In genomic region chr1:31195633-31196032, GRCm38 (mm10) we compare ENCODE assay signal across 51 mouse cellular contexts. TPM values are rescaled to one million over a fixed set of nuclear protein-coding genes. Genes with fewer than 3 reads are reported as not detected.
"Had no signal": no experiment of that assay in that cellular context is flagged by ENCODE, and none has a peak within 500 bp of the region (broad histone marks: within the 10 kb centered on the region; RNA-seq: fewer than 3 reads in every experiment).

No protein-coding gene starts in this region.

- H3K27me3 ChIP-seq: heart, embryonic 12.5 days; heart, embryonic 13.5 days; heart, embryonic 15.5 days; hindbrain, embryonic 12.5 days; hindbrain, embryonic 13.5 days; hindbrain, embryonic 15.5 days; intestine, embryonic 15.5 days; kidney, embryonic 15.5 days had no signal

- H3K36me3 ChIP-seq: heart, embryonic 10.5 days; heart, embryonic 12.5 days; heart, embryonic 13.5 days; heart, embryonic 15.5 days; hindbrain, embryonic 10.5 days; hindbrain, embryonic 12.5 days; hindbrain, embryonic 13.5 days; hindbrain, embryonic 15.5 days; intestine, embryonic 15.5 days; kidney, embryonic 15.5 days had no signal

- H3K9me3 ChIP-seq: heart, embryonic 10.5 days; heart, embryonic 12.5 days; heart, embryonic 13.5 days; heart, embryonic 15.5 days; hindbrain, embryonic 10.5 days; hindbrain, embryonic 12.5 days; hindbrain, embryonic 13.5 days; hindbrain, embryonic 15.5 days; intestine, embryonic 15.5 days; kidney, embryonic 15.5 days had no signal

- ATAC-seq: hindbrain, embryonic 16.5 days; hindbrain, postnatal 0 days; inflammation-experienced regulatory T-cells, adult 6 months; intestine, embryonic 15.5 days; intestine, embryonic 16.5 days; intestine, postnatal 0 days had no signal

- H3K4me2 ChIP-seq: heart, embryonic 11.5 days; heart, embryonic 12.5 days; heart, embryonic 13.5 days; heart, embryonic 15.5 days; hindbrain, embryonic 12.5 days; hindbrain, embryonic 13.5 days; hindbrain, embryonic 14.5 days; hindbrain, embryonic 15.5 days; intestine, embryonic 15.5 days; kidney, embryonic 15.5 days had no signal

- DNase-seq: heart, postnatal 10 days; heart, postnatal 14 days; heart, postnatal 36 days; heart, postnatal 4 days; kidney, adult 11 months; kidney, adult 18-20 months; kidney, adult 2 months; kidney, adult 8-10 months; kidney, adult 9 months; kidney, postnatal 10 days; kidney, postnatal 14 days; kidney, postnatal 25 days; kidney, postnatal 36 days; kidney, postnatal 4 days; layer of hippocampus, adult 9-11 months; layer of hippocampus, postnatal 36 days had no signal

- H3K27ac ChIP-seq: heart, embryonic 10.5 days; heart, embryonic 13.5 days; heart, embryonic 15.5 days; hindbrain, embryonic 10.5 days; hindbrain, embryonic 12.5 days; hindbrain, embryonic 13.5 days; hindbrain, embryonic 14.5 days; hindbrain, embryonic 15.5 days; hindbrain, postnatal 0 days; intestine, embryonic 15.5 days; kidney, embryonic 15.5 days; kidney, postnatal 0 days; layer of hippocampus, adult 2 months had no signal

- H3K4me1 ChIP-seq: heart, embryonic 10.5 days; heart, embryonic 12.5 days; heart, embryonic 13.5 days; heart, embryonic 15.5 days; hindbrain, embryonic 10.5 days; hindbrain, embryonic 12.5 days; hindbrain, embryonic 13.5 days; hindbrain, embryonic 15.5 days; intestine, embryonic 15.5 days; kidney, embryonic 15.5 days had no signal

- H3K9ac ChIP-seq: heart, embryonic 12.5 days; heart, embryonic 13.5 days; heart, embryonic 15.5 days; hindbrain, embryonic 12.5 days; hindbrain, embryonic 13.5 days; hindbrain, embryonic 14.5 days; hindbrain, embryonic 15.5 days; intestine, embryonic 15.5 days; kidney, embryonic 15.5 days had no signal

- H3K4me3 ChIP-seq: heart, embryonic 10.5 days; heart, embryonic 12.5 days; heart, embryonic 13.5 days; heart, embryonic 15.5 days; hindbrain, embryonic 10.5 days; hindbrain, embryonic 12.5 days; hindbrain, embryonic 13.5 days; hindbrain, embryonic 15.5 days; intestine, embryonic 15.5 days; kidney, embryonic 15.5 days; layer of hippocampus, adult 2 months had no signal

RNA-seq across cellular contexts. Expression of gene Lgsn, which starts 19.4 kb away (rescaled TPM):
- total RNA-seq: heart, postnatal 10 days; heart, postnatal 14 days; heart, postnatal 25 days; heart, postnatal 36 days; heart, postnatal 4 days; hematopoietic stem cell, adult 5-6 weeks; hindbrain, postnatal 0 days; layer of hippocampus, adult 18-20 months; layer of hippocampus, adult 2 months; layer of hippocampus, adult 8-10 months; layer of hippocampus, postnatal 10 days; layer of hippocampus, postnatal 14 days; layer of hippocampus, postnatal 25 days; layer of hippocampus, postnatal 36 days; left cerebral cortex, adult 18-20 months had no signal
- polyA plus RNA-seq: heart, embryonic 10.5 days; heart, embryonic 11.5 days; heart, embryonic 12.5 days; heart, embryonic 13.5 days; heart, embryonic 14.5 days; heart, embryonic 15.5 days; heart, embryonic 16.5 days; heart, postnatal 0 days; hindbrain, embryonic 10.5 days; hindbrain, embryonic 11.5 days; hindbrain, embryonic 12.5 days; hindbrain, embryonic 13.5 days; hindbrain, embryonic 14.5 days; hindbrain, embryonic 15.5 days; hindbrain, embryonic 16.5 days; hindbrain, postnatal 0 days; inflammation-experienced regulatory T-cells, adult 6 months; intestine, embryonic 14.5 days; intestine, embryonic 15.5 days; intestine, embryonic 16.5 days; intestine, postnatal 0 days; kidney, adult 2 months; kidney, embryonic 14.5 days; kidney, embryonic 15.5 days; kidney, embryonic 16.5 days; kidney, postnatal 0 days; large intestine, adult 2 months had no signal

RNA-seq across cellular contexts. Expression of gene 4931428L18Rik, which starts 26.9 kb away (rescaled TPM):
- total RNA-seq: heart, postnatal 10 days; heart, postnatal 14 days; heart, postnatal 25 days; heart, postnatal 4 days; hindbrain, postnatal 0 days; layer of hippocampus, adult 18-20 months; layer of hippocampus, adult 2 months; layer of hippocampus, adult 8-10 months; layer of hippocampus, postnatal 10 days; layer of hippocampus, postnatal 14 days; layer of hippocampus, postnatal 25 days; layer of hippocampus, postnatal 36 days; left cerebral cortex, adult 18-20 months had no signal
- polyA plus RNA-seq: heart, embryonic 10.5 days; heart, embryonic 11.5 days; heart, embryonic 12.5 days; heart, embryonic 13.5 days; heart, embryonic 14.5 days; heart, embryonic 15.5 days; heart, embryonic 16.5 days; hindbrain, embryonic 10.5 days; hindbrain, embryonic 11.5 days; hindbrain, embryonic 12.5 days; hindbrain, embryonic 13.5 days; hindbrain, embryonic 14.5 days; hindbrain, embryonic 15.5 days; hindbrain, embryonic 16.5 days; hindbrain, postnatal 0 days; inflammation-experienced regulatory T-cells, adult 6 months; intestine, embryonic 14.5 days; intestine, embryonic 15.5 days; intestine, embryonic 16.5 days; kidney, adult 2 months; kidney, embryonic 14.5 days; kidney, embryonic 15.5 days; kidney, embryonic 16.5 days; kidney, postnatal 0 days; large intestine, adult 2 months had no signal

RNA-seq across cellular contexts. Expression of gene Pih1d3, which starts 27.0 kb away (rescaled TPM):
- total RNA-seq: heart, postnatal 10 days; heart, postnatal 14 days; heart, postnatal 25 days; heart, postnatal 36 days; heart, postnatal 4 days; hematopoietic stem cell, adult 5-6 weeks; hindbrain, postnatal 0 days; layer of hippocampus, adult 18-20 months; layer of hippocampus, adult 2 months; layer of hippocampus, adult 8-10 months; layer of hippocampus, postnatal 10 days; layer of hippocampus, postnatal 14 days; layer of hippocampus, postnatal 25 days; layer of hippocampus, postnatal 36 days; left cerebral cortex, adult 18-20 months had no signal
- polyA plus RNA-seq: heart, embryonic 10.5 days; heart, embryonic 11.5 days; heart, embryonic 12.5 days; heart, embryonic 13.5 days; heart, embryonic 14.5 days; heart, embryonic 15.5 days; heart, embryonic 16.5 days; heart, postnatal 0 days; hindbrain, embryonic 10.5 days; hindbrain, embryonic 11.5 days; hindbrain, embryonic 12.5 days; hindbrain, embryonic 13.5 days; hindbrain, embryonic 14.5 days; hindbrain, embryonic 15.5 days; hindbrain, embryonic 16.5 days; hindbrain, postnatal 0 days; inflammation-experienced regulatory T-cells, adult 6 months; intestine, embryonic 14.5 days; intestine, embryonic 15.5 days; intestine, embryonic 16.5 days; intestine, postnatal 0 days; kidney, adult 2 months; kidney, embryonic 14.5 days; kidney, embryonic 15.5 days; kidney, embryonic 16.5 days; kidney, postnatal 0 days; large intestine, adult 2 months had no signal
